Mouse (Mus musculus) adrenal gland, postnatal 25 days (tissue): ENCODE data around the gene Slc12a5. TPM values are rescaled to one million over a fixed set of nuclear protein-coding genes. Genes with fewer than 3 reads are reported as not detected.

Source experiments
- DNase-seq: peaks from one replicate; pipeline ENCODE4 v3.0.0; 2021; ENCODE audit warnings: mixed read lengths
- long read RNA-seq: library from polyadenylated mRNA; stranded (forward); transcript quantifications from one replicate; pipeline ENCODE4 v2.0.0, GENCODE M21; 2021
- total RNA-seq: library from RNA; stranded (reverse); gene quantifications from 2 replicates; pipeline ENCODE4 v1.2.3, GENCODE M21; 2021

Gene Slc12a5
- total RNA-seq, result 7.2 and 10.6 TPM in 2 replicates
- long read RNA-seq, partial matches to known transcripts, result 0 of 3 reads
- long read RNA-seq, other reads (novel, unspliced or antisense), result 3 of 3 reads

- DNase-seq, result peak; percentile 77
These were observed at the start of gene Slc12a5 for GRCm38 (mm10) chr2:164960716-164961441. Slc12a5 (plus strand) TSS chr2:164960802.

- DNase-seq, result peak; percentile 92
These were observed 49.2 kb upstream of the Slc12a5 start, which contains the start of gene Zfp335 for GRCm38 (mm10) chr2:164911086-164912048. Zfp335 (minus strand) TSS chr2:164911757.

- peak; percentile 32 for DNase-seq
These were observed 48.5 kb upstream of the Slc12a5 start for GRCm38 (mm10) chr2:164912151-164912550.

- DNase-seq, result no peak
These were observed 47.7 kb upstream of the Slc12a5 start for GRCm38 (mm10) chr2:164912749-164913427.

GRCm38 (mm10) chr2:164913428-164913786 lies 47.2 kb upstream of the Slc12a5 start:
- no peak for DNase-seq

GRCm38 (mm10) chr2:164916820-164917219 lies 43.8 kb upstream of the Slc12a5 start:
- DNase-seq, result no peak

GRCm38 (mm10) chr2:164917371-164917770 lies 43.2 kb upstream of the Slc12a5 start:
- DNase-seq, result no peak

GRCm38 (mm10) chr2:164918325-164918724 lies 42.3 kb upstream of the Slc12a5 start:
- peak; percentile 33 for DNase-seq

GRCm38 (mm10) chr2:164921984-164922383 lies 38.6 kb upstream of the Slc12a5 start:
- DNase-seq, result no peak

- no peak for DNase-seq
These were observed 37.3 kb upstream of the Slc12a5 start for GRCm38 (mm10) chr2:164923291-164923690.

GRCm38 (mm10) chr2:164924100-164924857 lies 36.3 kb upstream of the Slc12a5 start:
- peak; percentile 88 for DNase-seq

- DNase-seq, result no peak
These were observed 29.7 kb upstream of the Slc12a5 start for GRCm38 (mm10) chr2:164930706-164931581.

- no peak for DNase-seq
These were observed 27.1 kb upstream of the Slc12a5 start for GRCm38 (mm10) chr2:164933534-164933933.

GRCm38 (mm10) chr2:164935991-164936390 lies 24.6 kb upstream of the Slc12a5 start:
- DNase-seq, result no peak

GRCm38 (mm10) chr2:164938146-164939091 lies 22.2 kb upstream of the Slc12a5 start:
- DNase-seq, result peak; percentile 35

GRCm38 (mm10) chr2:164939106-164939505 lies 21.5 kb upstream of the Slc12a5 start:
- no peak for DNase-seq

GRCm38 (mm10) chr2:164940140-164940830 lies 20.3 kb upstream of the Slc12a5 start, which contains the start of gene Mmp9:
Mmp9 (plus strand) TSS chr2:164940780.
- DNase-seq, result no peak

- no peak for DNase-seq
These were observed 17.8 kb upstream of the Slc12a5 start for GRCm38 (mm10) chr2:164942692-164943290.
